Mouse (Mus musculus): ENCODE measurements at regions not wholly inside any gene's neighbourhood (a gene's known extent, or its start where the extent isn't known, plus 50 kb on each side); places are given as distances from the start of the nearest gene placed in this dataset.

DNA sequence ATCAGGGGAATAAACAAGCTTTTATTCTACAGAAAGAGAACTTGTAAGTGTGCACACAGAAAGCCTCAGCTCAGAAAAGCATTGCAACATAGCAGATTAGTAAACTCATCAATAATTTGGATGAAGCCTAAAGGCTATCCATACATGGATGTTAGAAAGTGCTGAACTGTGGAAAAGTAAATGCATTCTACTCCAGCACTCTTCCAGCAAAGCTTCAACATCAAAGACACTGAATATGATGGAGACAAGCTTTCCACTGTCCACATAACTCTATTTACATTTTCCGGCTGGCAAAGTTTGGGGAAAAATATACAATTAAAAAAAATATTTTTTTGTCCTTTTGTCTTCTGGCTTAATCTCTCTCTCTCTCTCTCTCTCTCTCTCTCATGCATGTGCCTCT lies 69.7 kb downstream of the Slitrk6 start:
- WGBS, result 90% methylated on average over 1 of the region's 1 CpGs

DNA sequence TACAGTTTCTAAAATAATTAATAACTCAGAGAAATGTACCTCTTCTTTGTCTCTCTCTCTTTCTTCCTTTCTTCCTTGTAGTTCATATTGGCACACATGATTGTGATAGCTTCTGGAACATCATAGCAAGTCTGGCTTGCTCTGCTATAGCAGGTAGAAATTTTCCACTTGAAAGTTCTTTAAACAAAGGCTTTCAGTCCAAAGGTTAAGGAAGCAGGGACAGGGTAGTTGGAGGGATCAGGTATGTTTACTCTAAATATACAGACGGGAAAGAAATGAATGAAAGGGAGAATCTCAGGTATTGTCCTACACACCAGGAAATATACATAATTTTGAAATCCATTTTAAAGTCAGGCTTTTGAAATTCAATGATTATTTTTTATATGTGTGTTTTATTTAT lies 75.2 kb downstream of the Slitrk6 start:
- ATAC-seq (ENCODE audit: low FRiP score), result no peak
- H3K4me1 ChIP-seq (replicated peaks; ENCODE audit: control insufficient read depth, insufficient read depth, low read length), result no peaks in the 10 kb centered on the region
- WGBS, result 85% methylated on average over 1 of the region's 1 CpGs
- H3K4me2 ChIP-seq (replicated peaks; ENCODE audit: low read depth, low read length), result no peak overlapping the region
- no peaks in the 10 kb centered on the region for H3K9me3 ChIP-seq (ENCODE audit: control insufficient read depth, low read length)
- no peaks in the 10 kb centered on the region for H3K36me3 ChIP-seq (ENCODE audit: control insufficient read depth, insufficient read depth, low read length)
- no peak for DNase-seq (ENCODE audit: low spot score)
- no peak overlapping the region for H3K27ac ChIP-seq (ENCODE audit: low read depth, low read length)
- no peaks in the 10 kb centered on the region for H3K27me3 ChIP-seq (ENCODE audit: control insufficient read depth, insufficient read depth, low read length)
- H3K4me3 ChIP-seq (ENCODE audit: low read depth, low read length), result no peak overlapping the region
- no peak overlapping the region for H3K9ac ChIP-seq (ENCODE audit: low read depth, low read length)

More for the DNA sequence above, 69.7 kb downstream of the Slitrk6 start:
- no peak for DNase-seq (ENCODE audit: low spot score)
- Histone ChIP-seq H3K27me3 (ENCODE audit: control insufficient read depth, insufficient read depth, low read length) (no peaks in the 10 kb centered on the region), H3K9me3 (ENCODE audit: control insufficient read depth, low read length) (no peaks in the 10 kb centered on the region), H3K9ac (ENCODE audit: low read depth, low read length) (no peak overlapping the region), H3K36me3 (ENCODE audit: control insufficient read depth, insufficient read depth, low read length) (no peaks in the 10 kb centered on the region), H3K27ac (ENCODE audit: low read depth, low read length) (no peak overlapping the region), H3K4me3 (ENCODE audit: low read depth, low read length) (no peak overlapping the region), H3K4me1 (replicated peaks; ENCODE audit: control insufficient read depth, insufficient read depth, low read length) (no peaks in the 10 kb centered on the region), H3K4me2 (replicated peaks; ENCODE audit: low read depth, low read length) (no peak overlapping the region)
- no peak for ATAC-seq (ENCODE audit: low FRiP score)

DNA sequence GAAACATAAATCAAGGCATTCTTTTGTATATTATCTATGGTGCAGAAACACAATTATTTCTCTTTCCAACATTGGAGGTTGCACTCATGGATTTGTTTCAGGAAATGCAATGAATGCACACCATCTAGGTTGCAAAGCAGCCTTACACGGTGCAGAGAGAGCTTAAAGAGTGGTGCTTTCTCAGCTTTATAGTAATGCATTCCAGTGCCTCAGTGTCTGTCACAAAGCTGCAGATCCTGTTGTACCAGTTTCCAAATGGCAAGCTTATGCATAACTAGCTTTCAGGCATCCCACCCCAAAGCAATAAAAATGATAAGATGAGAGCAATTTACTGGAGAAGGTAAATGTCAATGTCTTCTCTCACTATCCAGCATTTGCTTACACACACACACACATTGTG lies 89.2 kb downstream of the Slitrk6 start:
- H3K27me3 ChIP-seq (ENCODE audit: control insufficient read depth, insufficient read depth, low read length), result no peaks in the 10 kb centered on the region
- H3K4me2 ChIP-seq (replicated peaks; ENCODE audit: low read depth, low read length), result no peak overlapping the region
- H3K9me3 ChIP-seq (ENCODE audit: control insufficient read depth, low read length), result no peaks in the 10 kb centered on the region
- ATAC-seq (ENCODE audit: low FRiP score) (no peak), DNase-seq (ENCODE audit: low spot score) (no peak)
- H3K4me1 ChIP-seq (replicated peaks; ENCODE audit: control insufficient read depth, insufficient read depth, low read length), result no peaks in the 10 kb centered on the region
- no peak overlapping the region for H3K4me3 ChIP-seq (ENCODE audit: low read depth, low read length)
- no peak overlapping the region for H3K27ac ChIP-seq (ENCODE audit: low read depth, low read length)
- no peak overlapping the region for H3K9ac ChIP-seq (ENCODE audit: low read depth, low read length)
- no peaks in the 10 kb centered on the region for H3K36me3 ChIP-seq (ENCODE audit: control insufficient read depth, insufficient read depth, low read length)
- WGBS, result 78% methylated on average over 1 of the region's 1 CpGs

DNA sequence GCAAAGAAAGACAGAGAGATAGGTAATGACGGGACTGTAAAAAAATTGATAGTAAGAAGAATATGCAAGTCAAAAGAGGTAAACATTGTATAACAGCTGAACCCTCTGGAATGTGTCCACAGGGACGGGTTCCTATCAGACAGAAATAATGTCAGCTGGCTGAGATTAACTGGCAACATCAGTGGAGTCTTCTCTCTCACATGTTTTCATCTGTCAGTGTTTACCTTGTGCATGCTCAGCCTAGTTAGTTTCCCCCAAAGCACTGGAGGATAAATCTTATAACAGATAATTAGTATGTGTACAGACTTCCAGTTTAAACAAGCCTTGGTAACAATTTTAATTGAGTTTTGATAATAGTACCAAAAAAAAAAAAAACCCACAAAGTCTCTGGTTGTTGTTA lies 91.7 kb downstream of the Slitrk6 start:
- Histone ChIP-seq H3K4me3 (ENCODE audit: low read depth, low read length) (no peak overlapping the region), H3K36me3 (ENCODE audit: control insufficient read depth, insufficient read depth, low read length) (no peaks in the 10 kb centered on the region), H3K9ac (ENCODE audit: low read depth, low read length) (no peak overlapping the region), H3K27ac (ENCODE audit: low read depth, low read length) (no peak overlapping the region), H3K4me2 (replicated peaks; ENCODE audit: low read depth, low read length) (no peak overlapping the region), H3K27me3 (ENCODE audit: control insufficient read depth, insufficient read depth, low read length) (no peaks in the 10 kb centered on the region), H3K4me1 (replicated peaks; ENCODE audit: control insufficient read depth, insufficient read depth, low read length) (no peaks in the 10 kb centered on the region), H3K9me3 (ENCODE audit: control insufficient read depth, low read length) (no peaks in the 10 kb centered on the region)
- DNase-seq (ENCODE audit: low spot score), result no peak
- no peak for ATAC-seq (ENCODE audit: low FRiP score)
- WGBS, result 86% methylated on average over 2 of the region's 2 CpGs

DNA sequence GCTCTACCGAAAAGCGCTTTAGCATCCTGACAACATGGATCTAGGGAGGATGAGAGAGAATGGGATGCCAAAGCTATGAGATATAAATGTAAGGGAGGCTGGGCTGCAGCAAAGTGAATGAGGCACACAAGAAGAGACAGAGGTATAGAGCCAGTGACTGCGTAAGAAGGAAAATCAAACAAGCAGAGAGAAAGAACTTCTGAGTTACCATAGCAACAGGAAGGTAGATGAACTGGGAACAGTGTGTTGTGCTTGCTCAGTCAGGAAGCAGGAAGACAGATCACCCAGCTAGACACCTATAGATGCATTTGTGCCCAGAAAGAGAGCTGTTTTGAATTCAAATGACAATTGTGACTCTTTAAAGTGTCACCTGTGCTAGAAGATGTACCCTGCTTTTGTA lies 120.8 kb downstream of the Slitrk6 start:
- H3K36me3 ChIP-seq (ENCODE audit: control insufficient read depth, insufficient read depth, low read length), result no peaks in the 10 kb centered on the region
- H3K9ac ChIP-seq (ENCODE audit: low read depth, low read length), result no peak overlapping the region
- DNase-seq (ENCODE audit: low spot score), result no peak
- no peak overlapping the region for H3K4me3 ChIP-seq (ENCODE audit: low read depth, low read length)
- no peaks in the 10 kb centered on the region for H3K27me3 ChIP-seq (ENCODE audit: control insufficient read depth, insufficient read depth, low read length)
- no peaks in the 10 kb centered on the region for H3K4me1 ChIP-seq (replicated peaks; ENCODE audit: control insufficient read depth, insufficient read depth, low read length)
- no peak overlapping the region for H3K27ac ChIP-seq (ENCODE audit: low read depth, low read length)
- WGBS, result 77% methylated on average over 3 of the region's 3 CpGs
- no peak overlapping the region for H3K4me2 ChIP-seq (replicated peaks; ENCODE audit: low read depth, low read length)
- no peak for ATAC-seq (ENCODE audit: low FRiP score)
- no peaks in the 10 kb centered on the region for H3K9me3 ChIP-seq (ENCODE audit: control insufficient read depth, low read length)

DNA sequence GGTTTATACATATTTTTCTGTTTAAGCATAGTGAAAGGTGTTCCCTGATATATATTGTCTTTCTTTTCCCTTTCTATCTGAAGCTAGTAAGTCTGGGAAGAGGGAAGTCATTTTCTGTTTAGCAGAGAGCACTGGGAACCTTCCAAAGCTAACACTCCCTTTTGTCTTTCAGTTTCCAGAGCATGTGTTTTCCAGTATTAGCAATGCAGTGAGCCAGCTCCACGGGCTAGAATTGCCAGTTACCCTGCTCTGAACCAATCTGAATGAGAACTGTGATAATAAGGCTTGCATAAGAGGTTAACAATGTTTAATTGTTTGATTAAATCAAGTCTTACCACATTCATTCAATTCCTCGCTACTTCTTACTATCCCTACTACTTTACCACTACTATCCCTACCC lies 131.2 kb downstream of the Slitrk6 start:
- no peak for ATAC-seq (ENCODE audit: low FRiP score)
- Histone ChIP-seq H3K9ac (ENCODE audit: low read depth, low read length) (no peak overlapping the region), H3K4me1 (replicated peaks; ENCODE audit: control insufficient read depth, insufficient read depth, low read length) (no peaks in the 10 kb centered on the region), H3K27me3 (ENCODE audit: control insufficient read depth, insufficient read depth, low read length) (no peaks in the 10 kb centered on the region), H3K27ac (ENCODE audit: low read depth, low read length) (no peak overlapping the region), H3K4me2 (replicated peaks; ENCODE audit: low read depth, low read length) (no peak overlapping the region), H3K9me3 (ENCODE audit: control insufficient read depth, low read length) (no peaks in the 10 kb centered on the region), H3K36me3 (ENCODE audit: control insufficient read depth, insufficient read depth, low read length) (no peaks in the 10 kb centered on the region), H3K4me3 (ENCODE audit: low read depth, low read length) (no peak overlapping the region)
- 64% methylated on average over 2 of the region's 2 CpGs for WGBS
- no peak for DNase-seq (ENCODE audit: low spot score)

DNA sequence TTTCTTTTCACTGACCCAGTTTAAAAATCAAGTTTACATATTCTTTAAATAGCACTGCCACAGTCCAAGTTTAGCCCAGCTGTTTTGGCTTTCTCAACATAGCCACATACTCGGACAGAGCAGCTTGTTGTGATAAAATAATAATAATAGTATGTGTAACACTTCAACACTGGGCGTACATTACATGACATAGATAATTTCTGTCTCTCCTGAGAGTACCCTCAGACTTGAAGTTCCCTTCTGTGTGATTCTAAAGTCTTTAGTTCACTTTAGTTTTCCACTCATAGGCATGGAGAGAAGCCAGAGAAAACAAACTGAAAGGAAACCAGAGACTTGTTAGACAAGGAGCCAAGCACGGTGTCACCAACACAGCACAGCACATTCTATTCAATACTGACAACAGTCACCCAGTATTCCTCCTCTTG lies 136.4 kb downstream of the Slitrk6 start:
- no peak overlapping the region for H3K9ac ChIP-seq (ENCODE audit: low read depth, low read length)
- H3K27me3 ChIP-seq (ENCODE audit: control insufficient read depth, insufficient read depth, low read length), result no peaks in the 10 kb centered on the region
- DNase-seq (ENCODE audit: low spot score) (no peak), ATAC-seq (ENCODE audit: low FRiP score) (no peak)
- H3K4me3 ChIP-seq (ENCODE audit: low read depth, low read length), result no peak overlapping the region
- H3K9me3 ChIP-seq (ENCODE audit: control insufficient read depth, low read length), result no peaks in the 10 kb centered on the region
- H3K4me1 ChIP-seq (replicated peaks; ENCODE audit: control insufficient read depth, insufficient read depth, low read length), result no peaks in the 10 kb centered on the region
- H3K4me2 ChIP-seq (replicated peaks; ENCODE audit: low read depth, low read length), result no peak overlapping the region
- H3K27ac ChIP-seq (ENCODE audit: low read depth, low read length), result no peak overlapping the region
- WGBS, result 75% methylated on average over 3 of the region's 3 CpGs
- no peaks in the 10 kb centered on the region for H3K36me3 ChIP-seq (ENCODE audit: control insufficient read depth, insufficient read depth, low read length)

DNA sequence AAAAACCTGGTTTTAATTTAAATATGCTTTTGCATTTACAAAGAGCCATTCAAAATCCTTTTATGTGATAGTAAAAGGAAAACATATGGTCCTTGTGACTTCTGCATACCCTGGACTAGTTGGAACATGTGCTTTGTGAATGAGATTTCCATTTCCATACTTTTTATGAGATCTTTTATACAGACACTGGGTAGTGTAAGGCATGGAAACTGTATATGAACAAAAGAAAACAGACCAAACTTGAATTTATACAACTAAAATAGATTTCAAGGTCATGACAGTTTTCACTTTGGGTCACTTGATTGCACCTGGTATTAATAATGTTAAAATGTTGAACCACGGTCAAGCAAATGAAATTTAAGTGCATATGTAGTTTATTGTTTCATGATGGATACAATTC lies 138.5 kb downstream of the Slitrk6 start:
- Histone ChIP-seq H3K27me3 (ENCODE audit: control insufficient read depth, insufficient read depth, low read length) (no peaks in the 10 kb centered on the region), H3K4me3 (ENCODE audit: low read depth, low read length) (no peak overlapping the region), H3K36me3 (ENCODE audit: control insufficient read depth, insufficient read depth, low read length) (no peaks in the 10 kb centered on the region), H3K27ac (ENCODE audit: low read depth, low read length) (no peak overlapping the region), H3K9ac (ENCODE audit: low read depth, low read length) (no peak overlapping the region), H3K9me3 (ENCODE audit: control insufficient read depth, low read length) (no peaks in the 10 kb centered on the region), H3K4me1 (replicated peaks; ENCODE audit: control insufficient read depth, insufficient read depth, low read length) (no peaks in the 10 kb centered on the region), H3K4me2 (replicated peaks; ENCODE audit: low read depth, low read length) (no peak overlapping the region)
- DNase-seq (ENCODE audit: low spot score) (no peak), ATAC-seq (ENCODE audit: low FRiP score) (no peak)
- WGBS, result 71% methylated on average over 1 of the region's 1 CpGs

DNA sequence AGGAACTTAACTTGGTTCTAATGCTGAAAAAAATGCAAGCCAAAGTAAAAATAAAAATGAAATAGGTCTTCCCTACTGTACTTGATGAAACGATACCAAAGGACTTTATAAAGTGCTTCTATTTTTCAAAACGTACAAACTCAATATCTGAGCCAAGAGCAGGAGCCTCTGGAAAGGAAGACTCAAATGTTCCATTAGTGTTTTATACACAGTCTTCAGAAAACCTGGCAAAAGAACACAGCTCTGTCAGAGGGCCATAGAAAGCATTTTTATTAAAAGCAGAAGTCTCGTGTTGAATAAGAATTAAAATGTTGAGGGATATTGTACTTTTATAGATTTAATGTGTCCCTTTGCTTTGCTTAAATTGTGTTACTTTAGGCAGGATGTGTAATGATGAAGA lies 174.6 kb downstream of the Slitrk6 start:
- Histone ChIP-seq H3K36me3 (ENCODE audit: control insufficient read depth, insufficient read depth, low read length) (no peaks in the 10 kb centered on the region), H3K4me3 (ENCODE audit: low read depth, low read length) (no peak overlapping the region), H3K4me1 (replicated peaks; ENCODE audit: control insufficient read depth, insufficient read depth, low read length) (no peaks in the 10 kb centered on the region), H3K9me3 (ENCODE audit: control insufficient read depth, low read length) (no peaks in the 10 kb centered on the region), H3K9ac (ENCODE audit: low read depth, low read length) (no peak overlapping the region), H3K27me3 (ENCODE audit: control insufficient read depth, insufficient read depth, low read length) (no peaks in the 10 kb centered on the region), H3K4me2 (replicated peaks; ENCODE audit: low read depth, low read length) (no peak overlapping the region), H3K27ac (ENCODE audit: low read depth, low read length) (no peak overlapping the region)
- ATAC-seq (ENCODE audit: low FRiP score) (no peak), DNase-seq (ENCODE audit: low spot score) (no peak)
- WGBS, result 88% methylated on average over 3 of the region's 3 CpGs
